Mouse (Mus musculus): ENCODE results near the gene Myocd.

Gene Myocd

GRCm38 (mm10) chr11:65142838-65143417 is 126.9 kb downstream of the Myocd start:
- DNase-seq (ENCODE audit: extremely low read depth, low read depth, low spot score): no peak

- no peak for DNase-seq (ENCODE audit: extremely low read depth, low read depth, low spot score)
Observed at GRCm38 (mm10) chr11:65139030-65139429, 130.8 kb downstream of the Myocd start.

- DNase-seq (ENCODE audit: extremely low read depth, low read depth, low spot score): no peak
Observed at GRCm38 (mm10) chr11:65137145-65137652, 132.6 kb downstream of the Myocd start.

GRCm38 (mm10) chr11:65135251-65135739 is 134.5 kb downstream of the Myocd start:
- DNase-seq (ENCODE audit: extremely low read depth, low read depth, low spot score): no peak

GRCm38 (mm10) chr11:65133661-65134060 is 136.1 kb downstream of the Myocd start:
- no peak for DNase-seq (ENCODE audit: extremely low read depth, low read depth, low spot score)

- DNase-seq (ENCODE audit: extremely low read depth, low read depth, low spot score): no peak
Observed at GRCm38 (mm10) chr11:65129110-65129509, 140.7 kb downstream of the Myocd start.

GRCm38 (mm10) chr11:65128666-65129065 is 141.1 kb downstream of the Myocd start:
- no peak for DNase-seq (ENCODE audit: extremely low read depth, low read depth, low spot score)

- DNase-seq (ENCODE audit: extremely low read depth, low read depth, low spot score): no peak
Observed at GRCm38 (mm10) chr11:65126566-65126965, 143.2 kb downstream of the Myocd start.

Measured in fat pad, adult 2 months (tissue).